Mouse (Mus musculus) kidney, postnatal 0 days (tissue): ENCODE data around the gene Radil. TPM values are rescaled to one million over a fixed set of nuclear protein-coding genes. Genes with fewer than 3 reads are reported as not detected.

ENCODE experiments used
- ATAC-seq: fragments of 200-750 bp; cut with Nextera tagmentation; replicated peaks from 2 replicates; pipeline ENCODE4 v1.8.0; 2017; ENCODE audit warnings: low read depth, moderate number of reproducible peaks, moderate TSS enrichment, moderate library complexity; ENCODE audit not compliant: low FRiP score
- DNase-seq: peaks from one replicate; pipeline ENCODE4 v3.0.0-alpha.2; 2016; ENCODE audit warnings: low spot score
- H3K27ac ChIP-seq: fragments of 300-500 bp; sonication (generic); 2 replicates; pipeline ENCODE4 v1.5.1; 2014; ENCODE audit warnings: mild to moderate bottlenecking
- H3K27me3 ChIP-seq: fragments of 300-500 bp; sonication (generic); 2 replicates; pipeline ENCODE4 v1.6.1; 2014; ENCODE audit warnings: low read length, mixed read lengths; ENCODE audit not compliant: insufficient read depth
- H3K36me3 ChIP-seq: fragments of 300-500 bp; sonication (generic); 2 replicates; pipeline ENCODE4 v1.6.1; 2014; ENCODE audit warnings: low read length, mixed read lengths; ENCODE audit not compliant: insufficient read depth
- H3K4me1 ChIP-seq: fragments of 300-500 bp; sonication (generic); replicated peaks from 2 replicates; pipeline ENCODE4 v1.6.1; 2014; ENCODE audit warnings: antibody characterized with exemption, low read length, mixed read lengths; ENCODE audit not compliant: insufficient read depth
- H3K4me2 ChIP-seq: fragments of 300-500 bp; sonication (generic); 2 replicates; pipeline ENCODE4 v1.6.1; 2014; ENCODE audit warnings: mild to moderate bottlenecking, low read length, moderate library complexity, mixed read lengths
- H3K4me3 ChIP-seq: fragments of 300-500 bp; sonication (generic); replicated peaks from 2 replicates; pipeline ENCODE4 v1.5.1; 2014; ENCODE audit warnings: low read depth, low read length
- H3K9ac ChIP-seq: fragments of 300-500 bp; sonication (generic); 2 replicates; pipeline ENCODE4 v1.6.1; 2014; ENCODE audit warnings: low read depth, low read length
- H3K9me3 ChIP-seq: fragments of 300-500 bp; sonication (generic); replicated peaks from 2 replicates; pipeline ENCODE4 v1.6.1; 2016; ENCODE audit warnings: low read length, inconsistent platforms, mixed read lengths
- CTCF ChIP-seq: IDR thresholded peaks from 2 replicates; pipeline ENCODE4 v1.5.1; 2016; ENCODE audit warnings: antibody characterized with exemption, low read depth, mild to moderate bottlenecking, moderate library complexity
- WGBS: fragments of 180-500 bp; shearing (Covaris S2); extraction: QIAGEN DNeasy Blood & Tissue Kit; methylation state at CpG from one replicate; pipeline ENCODE4 v1.1.7; 2014; 5-methylcytosine and 5-hydroxymethylcytosine counted together
- polyA plus RNA-seq: library from polyadenylated mRNA; unstranded; fragments of >200 nt; fragmentation: Nextera tagmentation; extraction: Ambion mirVana; gene quantifications from 2 replicates; pipeline ENCODE4 v1.2.1, GENCODE M21; 2015

The Radil gene
- polyA plus RNA-seq, 1 experiment from 2014 or later, result 0.61 TPM

- Histone ChIP-seq H3K27me3 (no peaks in the 10 kb centered on the region), H3K4me2 (peak overlapping the region; percentile 66), H3K27ac (peak overlapping the region; percentile 94), H3K36me3 (peaks cover 3% of the 10 kb centered on the region; the same call in 1 of the 2 replicates), H3K9ac (0 out of 2 replicates have a peak overlapping the region, but pooled peaks have one; percentile 24), H3K4me1 (peaks cover 36% of the 10 kb centered on the region), H3K9me3 (no peaks in the 10 kb centered on the region), H3K4me3 (0 out of 2 replicates have a peak overlapping the region, but pooled peaks have one; percentile 24)
- no peak for TF ChIP-seq CTCF
- WGBS, result 52% methylated on average over 22 of the region's 22 CpGs
- DNase-seq (no peak), ATAC-seq (no peak)
These were observed 109.4 kb downstream of the Radil start for GRCm38 (mm10) chr5:142441332-142442044.

GRCm38 (mm10) chr5:142440451-142441147 lies 110.3 kb downstream of the Radil start:
- H3K27me3 ChIP-seq, result no peaks in the 10 kb centered on the region
- DNase-seq (peak; percentile 97), ATAC-seq (peak; percentile 94)
- peak; percentile 12; the same call in 1 of the 2 replicates for TF ChIP-seq CTCF
- under 1% methylated on average over 19 of the region's 19 CpGs for WGBS
- peaks cover 9% of the 10 kb centered on the region for H3K36me3 ChIP-seq
- H3K27ac ChIP-seq, result peak overlapping the region; percentile 94
- H3K4me2 ChIP-seq, result peak overlapping the region; percentile 66
- peaks cover 36% of the 10 kb centered on the region for H3K4me1 ChIP-seq
- H3K9ac ChIP-seq, result peak overlapping the region; percentile 44; the same call in 1 of the 2 replicates
- H3K9me3 ChIP-seq, result no peaks in the 10 kb centered on the region
- H3K4me3 ChIP-seq, result peak overlapping the region; percentile 24

- Histone ChIP-seq H3K4me1 (peaks cover 31% of the 10 kb centered on the region), H3K36me3 (peaks cover 14% of the 10 kb centered on the region), H3K4me3 (peak overlapping the region; percentile 24), H3K27me3 (no peaks in the 10 kb centered on the region), H3K9ac (peak overlapping the region; percentile 44; the same call in 1 of the 2 replicates), H3K27ac (peak overlapping the region; percentile 94), H3K4me2 (peak overlapping the region; percentile 66), H3K9me3 (no peaks in the 10 kb centered on the region)
- DNase-seq (peak; percentile 44), ATAC-seq (peak; percentile 63)
- whole genome bisulfite sequencing, result 2% methylated on average over 12 of the region's 12 CpGs
- TF ChIP-seq CTCF, result no peak
These were observed 110.9 kb downstream of the Radil start for GRCm38 (mm10) chr5:142439911-142440432.

GRCm38 (mm10) chr5:142438380-142438938 lies 112.4 kb downstream of the Radil start:
- DNase-seq (no peak), ATAC-seq (no peak)
- peaks cover 16% of the 10 kb centered on the region for H3K36me3 ChIP-seq
- 84% methylated on average over 16 of the region's 16 CpGs for WGBS
- H3K27me3 ChIP-seq, result no peaks in the 10 kb centered on the region
- TF ChIP-seq CTCF, result no peak
- H3K4me1 ChIP-seq, result peaks cover 26% of the 10 kb centered on the region
- no peak overlapping the region for H3K4me2 ChIP-seq
- no peak overlapping the region for H3K9ac ChIP-seq
- no peaks in the 10 kb centered on the region for H3K9me3 ChIP-seq
- H3K27ac ChIP-seq, result peak overlapping the region; percentile 8; the same call in 1 of the 2 replicates
- no peak overlapping the region for H3K4me3 ChIP-seq

GRCm38 (mm10) chr5:142435736-142436135 lies 115.2 kb downstream of the Radil start:
- H3K9ac ChIP-seq, result no peak overlapping the region
- WGBS, result 97% methylated on average over 15 of the region's 15 CpGs
- no peak overlapping the region for H3K4me2 ChIP-seq
- H3K27me3 ChIP-seq, result no peaks in the 10 kb centered on the region
- no peak for TF ChIP-seq CTCF
- DNase-seq (no peak), ATAC-seq (no peak)
- H3K36me3 ChIP-seq, result peaks cover 16% of the 10 kb centered on the region
- peaks cover 31% of the 10 kb centered on the region for H3K4me1 ChIP-seq
- no peak overlapping the region for H3K27ac ChIP-seq
- no peak overlapping the region for H3K4me3 ChIP-seq
- no peaks in the 10 kb centered on the region for H3K9me3 ChIP-seq

Other genes starting within 250 kb of the Radil start
- 5.6 and 5.8 TPM in 2 replicates for gene Foxk1, start 149.6 kb downstream of the Radil start, polyA plus RNA-seq
- 6.4 and 8.8 TPM in 2 replicates for gene Ap5z1, start 87.2 kb downstream of the Radil start, polyA plus RNA-seq
- 0.04 and 0.14 TPM in 2 replicates for gene Papolb, start 21.0 kb downstream of the Radil start, polyA plus RNA-seq
- 0.59 and 0.64 TPM in 2 replicates for gene Mmd2, start 57.7 kb upstream of the Radil start, polyA plus RNA-seq
- gene Wipi2, start 76.6 kb upstream of the Radil start, polyA plus RNA-seq, result 41.8 and 46.2 TPM in 2 replicates
- gene Slc29a4, start 141.4 kb upstream of the Radil start, polyA plus RNA-seq, result 2.5 and 3.1 TPM in 2 replicates